ENCODE assay signal across 8 mouse cellular contexts in genomic region chr6:52220865-52221310, GRCm38 (mm10). TPM values are rescaled to one million over a fixed set of nuclear protein-coding genes. Genes with fewer than 3 reads are reported as not detected.
DNase-seq lines count a peak whose midpoint lies in the region; ATAC-seq lines count a peak whose summit lies in the region.
"Had no signal": no experiment of that assay in that cellular context is flagged by ENCODE, and none has a peak within 500 bp of the region (broad histone marks: within the 10 kb centered on the region; RNA-seq: fewer than 3 reads in every experiment).

No protein-coding gene starts in this region.

- ATAC-seq in lung, embryonic 16.5 days (ENCODE audit: low read depth), result no peak
- ATAC-seq in limb, embryonic 15.5 days (ENCODE audit: insufficient number of reproducible peaks, low FRiP score, low TSS enrichment, low read depth), result no peak
- no peak for ATAC-seq in stomach, embryonic 14.5 days (ENCODE audit: insufficient number of reproducible peaks, insufficient read depth, low FRiP score, low read depth)

- H3K4me1 ChIP-seq in lung, embryonic 16.5 days (replicated peaks; ENCODE audit: control insufficient read depth, insufficient read depth, low read length), result peaks cover 14% of the 10 kb centered on the region
- peaks cover 27% of the 10 kb centered on the region for H3K4me1 ChIP-seq in forebrain, embryonic 10.5 days
- peaks cover 46% of the 10 kb centered on the region for H3K4me1 ChIP-seq in limb, embryonic 15.5 days
- 0 out of 2 replicates have a peak, but pooled peaks cover 4% of the 10 kb centered on the region for H3K4me1 ChIP-seq in stomach, embryonic 14.5 days (ENCODE audit: control insufficient read depth, insufficient read depth, low read length)

- H3K36me3 ChIP-seq in lung, embryonic 16.5 days (ENCODE audit: control insufficient read depth, insufficient read depth, low read length), result no peaks in the 10 kb centered on the region
- no peaks in the 10 kb centered on the region for H3K36me3 ChIP-seq in forebrain, embryonic 10.5 days (replicated peaks)
- H3K36me3 ChIP-seq in limb, embryonic 15.5 days, result no peaks in the 10 kb centered on the region
- no peaks in the 10 kb centered on the region for H3K36me3 ChIP-seq in stomach, embryonic 14.5 days (ENCODE audit: control insufficient read depth, insufficient read depth, low read length)

- peak overlapping the region; percentile 97 for H3K4me2 ChIP-seq in lung, embryonic 16.5 days (ENCODE audit: low read depth, low read length)
- peak overlapping the region; percentile 86 for H3K4me2 ChIP-seq in limb, embryonic 15.5 days
- peak overlapping the region; percentile 77 for H3K4me2 ChIP-seq in stomach, embryonic 14.5 days (replicated peaks; ENCODE audit: low read depth, low read length)

- H3K4me3 ChIP-seq in lung, embryonic 16.5 days (ENCODE audit: low read length), result peak overlapping the region; percentile 69
- peak overlapping the region; percentile 53 for H3K4me3 ChIP-seq in forebrain, embryonic 10.5 days
- H3K4me3 ChIP-seq in limb, embryonic 15.5 days, result peak overlapping the region; percentile 68
- peak overlapping the region; percentile 49 for H3K4me3 ChIP-seq in stomach, embryonic 14.5 days (ENCODE audit: low read depth, low read length)

- peak overlapping the region; percentile 79 for H3K9ac ChIP-seq in lung, embryonic 16.5 days (ENCODE audit: low read length)
- H3K9ac ChIP-seq in limb, embryonic 15.5 days, result peak overlapping the region; percentile 66; the same call in 1 of the 2 replicates
- no peak overlapping the region for H3K9ac ChIP-seq in stomach, embryonic 14.5 days (replicated peaks; ENCODE audit: low read depth, low read length)

- WGBS in lung, embryonic 16.5 days, result 26% methylated on average over 12 of the region's 12 CpGs
- WGBS in forebrain, embryonic 10.5 days, result 8% methylated on average over 12 of the region's 12 CpGs
- WGBS in limb, embryonic 15.5 days, result 13% methylated on average over 12 of the region's 12 CpGs
- 14% methylated on average over 12 of the region's 12 CpGs for WGBS in stomach, embryonic 14.5 days

- H3K9me3 ChIP-seq in lung, embryonic 16.5 days (ENCODE audit: control insufficient read depth, low read length), result no peaks in the 10 kb centered on the region
- no peaks in the 10 kb centered on the region for H3K9me3 ChIP-seq in forebrain, embryonic 10.5 days
- no peaks in the 10 kb centered on the region for H3K9me3 ChIP-seq in limb, embryonic 15.5 days
- no peaks in the 10 kb centered on the region for H3K9me3 ChIP-seq in stomach, embryonic 14.5 days (ENCODE audit: control insufficient read depth, low read depth, low read length)

- no peak overlapping the region for H3K27ac ChIP-seq in lung, embryonic 16.5 days (ENCODE audit: low read length)
- H3K27ac ChIP-seq in forebrain, embryonic 10.5 days, result no peak overlapping the region
- H3K27ac ChIP-seq in limb, embryonic 15.5 days, result peak overlapping the region; percentile 95
- H3K27ac ChIP-seq in stomach, embryonic 14.5 days (ENCODE audit: low read length), result peak overlapping the region; percentile 75; the same call in 1 of the 2 replicates
- H3K27ac ChIP-seq: heart, adult 2 months had no signal

- H3K27me3 ChIP-seq in lung, embryonic 16.5 days (ENCODE audit: control insufficient read depth, insufficient read depth, low read depth, low read length), result peaks cover 93% of the 10 kb centered on the region
- peaks cover 100% of the 10 kb centered on the region for H3K27me3 ChIP-seq in forebrain, embryonic 10.5 days (ENCODE audit: poor library complexity, severe bottlenecking)
- H3K27me3 ChIP-seq in limb, embryonic 15.5 days, result peaks cover 16% of the 10 kb centered on the region
- peaks cover 60% of the 10 kb centered on the region for H3K27me3 ChIP-seq in stomach, embryonic 14.5 days (ENCODE audit: control insufficient read depth, insufficient read depth, low read length)

- no peak for DNase-seq in lung, postnatal 36 days
- no peak for DNase-seq in forebrain, embryonic 10.5 days (ENCODE audit: extremely low spot score, low spot score)
- no peak for DNase-seq in adrenal gland, adult 8-10 months
- DNase-seq in adrenal gland, postnatal 25 days, result no peak

RNA-seq across cellular contexts. Expression of gene Hoxa7, which starts 0.8 kb away (rescaled TPM):
- polyA plus RNA-seq in lung, embryonic 16.5 days (2015; fragmentation: Nextera tagmentation; extraction: Ambion mirVana), result 5.8 and 6.9 TPM in 2 replicates
- polyA plus RNA-seq in forebrain, embryonic 10.5 days (2016; fragmentation: Nextera tagmentation; extraction: Ambion mirVana), result not detected in 2 replicates
- 12.0 and 12.9 TPM in 2 replicates for polyA plus RNA-seq in limb, embryonic 15.5 days (2015; fragmentation: Nextera tagmentation; extraction: Ambion mirVana)
- polyA plus RNA-seq in stomach, embryonic 14.5 days (2014; fragmentation: Nextera tagmentation; extraction: Ambion mirVana), result 13.7 and 13.9 TPM in 2 replicates
- 10 to 100 TPM; 12.9 to 27.9 (median 19.1) TPM for total RNA-seq in adrenal gland, adult 8-10 months (2022)
- 12.9 and 18.3 TPM in 2 replicates for total RNA-seq in adrenal gland, postnatal 25 days (2021)

RNA-seq across cellular contexts. Expression of gene Gm28308, which starts 7.7 kb away (rescaled TPM):
- polyA plus RNA-seq in lung, embryonic 16.5 days (2015; fragmentation: Nextera tagmentation; extraction: Ambion mirVana), result not detected in 2 replicates
- polyA plus RNA-seq in forebrain, embryonic 10.5 days (2016; fragmentation: Nextera tagmentation; extraction: Ambion mirVana), result not detected in 2 replicates
- 0.70 TPM in 1 of 2 replicates, not detected in the other for polyA plus RNA-seq in limb, embryonic 15.5 days (2015; fragmentation: Nextera tagmentation; extraction: Ambion mirVana)
- polyA plus RNA-seq in stomach, embryonic 14.5 days (2014; fragmentation: Nextera tagmentation; extraction: Ambion mirVana), result not detected in 2 replicates
- total RNA-seq in adrenal gland, adult 8-10 months (2022), result 1 to 10 TPM in 2 of 4 experiments, under 1 TPM in 2; 0.49 to 2.8 (median 1.4) TPM
- total RNA-seq in adrenal gland, postnatal 25 days (2021), result 0.88 and 4.9 TPM in 2 replicates
- total RNA-seq: heart, adult 2 months had no signal
- polyA plus RNA-seq: heart, adult 2 months had no signal

RNA-seq across cellular contexts. Expression of gene Hoxa3, which starts 7.8 kb away (rescaled TPM):
- 6.6 and 7.6 TPM in 2 replicates for polyA plus RNA-seq in lung, embryonic 16.5 days (2015; fragmentation: Nextera tagmentation; extraction: Ambion mirVana)
- polyA plus RNA-seq in forebrain, embryonic 10.5 days (2016; fragmentation: Nextera tagmentation; extraction: Ambion mirVana), result not detected in 2 replicates
- 2.2 and 2.5 TPM in 2 replicates for polyA plus RNA-seq in limb, embryonic 15.5 days (2015; fragmentation: Nextera tagmentation; extraction: Ambion mirVana)
- 15.5 and 16.0 TPM in 2 replicates for polyA plus RNA-seq in stomach, embryonic 14.5 days (2014; fragmentation: Nextera tagmentation; extraction: Ambion mirVana)
- 1 to 10 TPM; 2.9 to 9.8 (median 6.8) TPM for total RNA-seq in adrenal gland, adult 8-10 months (2022)
- 6.3 and 6.9 TPM in 2 replicates for total RNA-seq in adrenal gland, postnatal 25 days (2021)

RNA-seq across cellular contexts. Expression of gene Hoxa9, which starts 10.0 kb away (rescaled TPM):
- polyA plus RNA-seq in lung, embryonic 16.5 days (2015; fragmentation: Nextera tagmentation; extraction: Ambion mirVana), result 0.06 and 0.41 TPM in 2 replicates
- not detected in 2 replicates for polyA plus RNA-seq in forebrain, embryonic 10.5 days (2016; fragmentation: Nextera tagmentation; extraction: Ambion mirVana)
- polyA plus RNA-seq in limb, embryonic 15.5 days (2015; fragmentation: Nextera tagmentation; extraction: Ambion mirVana), result 30.8 and 34.0 TPM in 2 replicates
- polyA plus RNA-seq in stomach, embryonic 14.5 days (2014; fragmentation: Nextera tagmentation; extraction: Ambion mirVana), result 1.5 and 1.9 TPM in 2 replicates
- total RNA-seq in adrenal gland, adult 8-10 months (2022), result under 1 TPM in 3 of 4 experiments, not detected in 1; 0.27 to 0.56 (median 0.55) TPM
- total RNA-seq in adrenal gland, postnatal 25 days (2021), result 0.61 and 1.5 TPM in 2 replicates
- total RNA-seq: heart, adult 2 months had no signal

RNA-seq across cellular contexts. Expression of gene Hoxa6, which starts 12.4 kb away (rescaled TPM):
- polyA plus RNA-seq in lung, embryonic 16.5 days (2015; fragmentation: Nextera tagmentation; extraction: Ambion mirVana), result 2.0 and 2.2 TPM in 2 replicates
- not detected in 2 replicates for polyA plus RNA-seq in forebrain, embryonic 10.5 days (2016; fragmentation: Nextera tagmentation; extraction: Ambion mirVana)
- 0.41 and 1.1 TPM in 2 replicates for polyA plus RNA-seq in limb, embryonic 15.5 days (2015; fragmentation: Nextera tagmentation; extraction: Ambion mirVana)
- 3.4 TPM in 2 replicates for polyA plus RNA-seq in stomach, embryonic 14.5 days (2014; fragmentation: Nextera tagmentation; extraction: Ambion mirVana)
- total RNA-seq in adrenal gland, adult 8-10 months (2022), result 1 to 10 TPM; 3.6 to 9.5 (median 5.2) TPM
- total RNA-seq in adrenal gland, postnatal 25 days (2021), result 3.1 and 5.6 TPM in 2 replicates
- total RNA-seq: heart, adult 2 months had no signal
- polyA plus RNA-seq: heart, adult 2 months had no signal

Comparison
In these comparisons a context has a peak if more than half of its experiments do, and no peak if none do; other contexts are left out.
1. H3K27ac ChIP-seq: peak in limb, embryonic 15.5 days (single experiment) and stomach, embryonic 14.5 days (single experiment); none in lung, embryonic 16.5 days (single experiment) and forebrain, embryonic 10.5 days (single experiment).
2. Peak in every context shown above with its lines, with median percentiles within 50 percentile points of each other: H3K4me2 ChIP-seq and H3K4me3 ChIP-seq.